Mouse (Mus musculus) midbrain, embryonic 16.5 days (tissue): ENCODE data around the gene Cd2bp2. TPM values are rescaled to one million over a fixed set of nuclear protein-coding genes. Genes with fewer than 3 reads are reported as not detected.

Experiments used
- polyA plus RNA-seq: library from polyadenylated mRNA; unstranded; fragments of >200 nt; fragmentation: Nextera tagmentation; extraction: Ambion mirVana; gene quantifications from 2 replicates; pipeline ENCODE4 v1.2.1, GENCODE M21; 2015

The Cd2bp2 gene
- polyA plus RNA-seq, 1 experiment from 2014 or later: 76.1 TPM

Other genes with a start within 250 kb of the Cd2bp2 start
- gene Asphd1, start 246.5 kb downstream of the Cd2bp2 start, polyA plus RNA-seq: 10.4 TPM in 2 replicates
- 44.6 and 50.2 TPM in 2 replicates for gene Sez6l2, start 245.5 kb downstream of the Cd2bp2 start, polyA plus RNA-seq
- gene Cdipt, start 220.1 kb downstream of the Cd2bp2 start, polyA plus RNA-seq: 132 and 141 TPM in 2 replicates
- 0.69 and 0.96 TPM in 2 replicates for gene Cdiptos, start 220.0 kb downstream of the Cd2bp2 start, polyA plus RNA-seq
- 2.9 and 3.2 TPM in 2 replicates for gene Mvp, start 181.4 kb downstream of the Cd2bp2 start, polyA plus RNA-seq
- 0.50 TPM in 1 of 2 replicates, not detected in the other for gene Pagr1b, start 179.6 kb downstream of the Cd2bp2 start, polyA plus RNA-seq
- 33.8 and 62.5 TPM in 2 replicates for gene Pagr1a, start 178.7 kb downstream of the Cd2bp2 start, polyA plus RNA-seq
- 30.9 and 61.5 TPM in 2 replicates for gene Gm42742, start 175.0 kb downstream of the Cd2bp2 start, polyA plus RNA-seq
- 40.9 and 63.3 TPM in 2 replicates for gene Prrt2, start 174.8 kb downstream of the Cd2bp2 start, polyA plus RNA-seq
- gene Maz, start 169.0 kb downstream of the Cd2bp2 start, polyA plus RNA-seq: 46.7 and 51.5 TPM in 2 replicates
- 16.6 and 17.6 TPM in 2 replicates for gene Kif22, start 153.6 kb downstream of the Cd2bp2 start, polyA plus RNA-seq
- not detected in 2 replicates for gene Zg16, start 108.7 kb downstream of the Cd2bp2 start, polyA plus RNA-seq
- 1.7 and 2.5 TPM in 2 replicates for gene AI467606, start 104.7 kb downstream of the Cd2bp2 start, polyA plus RNA-seq
- 0.68 and 0.77 TPM in 2 replicates for gene Qprt, start 73.8 kb downstream of the Cd2bp2 start, polyA plus RNA-seq
- gene Spn, start 58.2 kb downstream of the Cd2bp2 start, polyA plus RNA-seq: 0.05 TPM in 1 of 2 replicates, not detected in the other
- gene Tbc1d10b, start 12.4 kb upstream of the Cd2bp2 start, polyA plus RNA-seq: 30.7 and 31.2 TPM in 2 replicates
- 2.8 and 4.8 TPM in 2 replicates for gene Mylpf, start 12.8 kb upstream of the Cd2bp2 start, polyA plus RNA-seq
- 48.7 and 54.9 TPM in 2 replicates for gene Zfp553, start 37.0 kb upstream of the Cd2bp2 start, polyA plus RNA-seq
- 14.3 and 15.5 TPM in 2 replicates for gene Sept1, start 37.1 kb upstream of the Cd2bp2 start, polyA plus RNA-seq
- gene Zfp771, start 48.2 kb upstream of the Cd2bp2 start, polyA plus RNA-seq: 64.5 and 70.4 TPM in 2 replicates
- gene Dctpp1, start 64.7 kb upstream of the Cd2bp2 start, polyA plus RNA-seq: 112 and 120 TPM in 2 replicates
- gene Sephs2, start 78.0 kb upstream of the Cd2bp2 start, polyA plus RNA-seq: 59.4 and 59.7 TPM in 2 replicates
- gene Itgal, start 100.2 kb upstream of the Cd2bp2 start, polyA plus RNA-seq: 0.25 and 0.31 TPM in 2 replicates
- 16.3 and 17.7 TPM in 2 replicates for gene Zfp768, start 149.5 kb upstream of the Cd2bp2 start, polyA plus RNA-seq
- gene Zfp747, start 180.0 kb upstream of the Cd2bp2 start, polyA plus RNA-seq: 10.1 and 10.5 TPM in 2 replicates
- gene 9130019O22Rik, start 191.1 kb upstream of the Cd2bp2 start, polyA plus RNA-seq: 4.6 and 5.4 TPM in 2 replicates
- 4.9 and 6.3 TPM in 2 replicates for gene E430018J23Rik, start 197.6 kb upstream of the Cd2bp2 start, polyA plus RNA-seq
- 4.9 and 5.3 TPM in 2 replicates for gene Zfp764, start 210.8 kb upstream of the Cd2bp2 start, polyA plus RNA-seq
- gene Zfp688, start 226.0 kb upstream of the Cd2bp2 start, polyA plus RNA-seq: 27.7 and 28.1 TPM in 2 replicates